Mouse (Mus musculus): Measurements from ENCODE around the gene Hydin.

The Hydin gene

GRCm38 (mm10) chr8:110333376-110333775, 66.6 kb downstream of the Hydin start:
- no peak for DNase-seq (ENCODE audit: low read depth, low spot score)

GRCm38 (mm10) chr8:110339447-110339846, 72.7 kb downstream of the Hydin start:
- DNase-seq (ENCODE audit: low read depth, low spot score), result no peak

GRCm38 (mm10) chr8:110340090-110340703, 73.4 kb downstream of the Hydin start:
- peak; percentile 63 for DNase-seq (ENCODE audit: low read depth, low spot score)

GRCm38 (mm10) chr8:110345697-110346394, 79.1 kb downstream of the Hydin start:
- no peak for DNase-seq (ENCODE audit: low read depth, low spot score)

- no peak for DNase-seq (ENCODE audit: low read depth, low spot score)
These were observed 80.1 kb downstream of the Hydin start for GRCm38 (mm10) chr8:110346915-110347314.

GRCm38 (mm10) chr8:110350725-110351124, 83.9 kb downstream of the Hydin start:
- no peak for DNase-seq (ENCODE audit: low read depth, low spot score)

- DNase-seq (ENCODE audit: low read depth, low spot score), result no peak
These were observed 85.1 kb downstream of the Hydin start for GRCm38 (mm10) chr8:110351909-110352308.

GRCm38 (mm10) chr8:110362975-110363374, 96.2 kb downstream of the Hydin start:
- DNase-seq (ENCODE audit: low read depth, low spot score), result no peak

GRCm38 (mm10) chr8:110372836-110373235, 106.1 kb downstream of the Hydin start:
- no peak for DNase-seq (ENCODE audit: low read depth, low spot score)

- DNase-seq (ENCODE audit: low read depth, low spot score), result peak; percentile 18
These were observed 106.9 kb downstream of the Hydin start for GRCm38 (mm10) chr8:110373695-110374094.

GRCm38 (mm10) chr8:110382751-110383150, 116.0 kb downstream of the Hydin start:
- DNase-seq (ENCODE audit: low read depth, low spot score), result no peak

- peak; percentile 12 for DNase-seq (ENCODE audit: low read depth, low spot score)
These were observed 117.9 kb downstream of the Hydin start for GRCm38 (mm10) chr8:110384632-110385031.

- peak; percentile 72 for DNase-seq (ENCODE audit: low read depth, low spot score)
These were observed 128.9 kb downstream of the Hydin start for GRCm38 (mm10) chr8:110395656-110396055.

GRCm38 (mm10) chr8:110400536-110400935, 133.8 kb downstream of the Hydin start:
- DNase-seq (ENCODE audit: low read depth, low spot score), result no peak

- DNase-seq (ENCODE audit: low read depth, low spot score), result no peak
These were observed 135.5 kb downstream of the Hydin start for GRCm38 (mm10) chr8:110402311-110402710.

GRCm38 (mm10) chr8:110404516-110404915, 137.7 kb downstream of the Hydin start:
- DNase-seq (ENCODE audit: low read depth, low spot score), result no peak

- DNase-seq (ENCODE audit: low read depth, low spot score), result no peak
These were observed 148.3 kb downstream of the Hydin start for GRCm38 (mm10) chr8:110415121-110415520.

- no peak for DNase-seq (ENCODE audit: low read depth, low spot score)
These were observed 150.2 kb downstream of the Hydin start for GRCm38 (mm10) chr8:110416931-110417330.

- DNase-seq (ENCODE audit: low read depth, low spot score), result no peak
These were observed 151.0 kb downstream of the Hydin start for GRCm38 (mm10) chr8:110417801-110418200.

- DNase-seq (ENCODE audit: low read depth, low spot score), result no peak
These were observed 152.9 kb downstream of the Hydin start for GRCm38 (mm10) chr8:110419711-110420110.

- peak; percentile 15 for DNase-seq (ENCODE audit: low read depth, low spot score)
These were observed 153.4 kb downstream of the Hydin start for GRCm38 (mm10) chr8:110420221-110420620.

GRCm38 (mm10) chr8:110424146-110424545, 157.4 kb downstream of the Hydin start:
- DNase-seq (ENCODE audit: low read depth, low spot score), result no peak

GRCm38 (mm10) chr8:110431340-110431739, 164.6 kb downstream of the Hydin start:
- DNase-seq (ENCODE audit: low read depth, low spot score), result no peak
